Mouse (Mus musculus): Measurements from ENCODE around the gene Bcor. TPM values are rescaled to one million over a fixed set of nuclear protein-coding genes. Genes with fewer than 3 reads are reported as not detected.

Gene Bcor
- total RNA-seq, 1 experiment from 2014 or later: 42.0 TPM

GRCm38 (mm10) chrX:12132541-12133177 lies 27.5 kb downstream of the Bcor start:
- no peak for ATAC-seq (replicated peaks in 1 of 2; ENCODE audit: insufficient read depth in 1 of 2, low FRiP score in 2 of 2, low TSS enrichment in 1 of 2, low read depth in 1 of 2, poor library complexity in 2 of 2, severe bottlenecking in 2 of 2)

GRCm38 (mm10) chrX:12129828-12130809 lies 30.0 kb downstream of the Bcor start:
- no peak for ATAC-seq (replicated peaks in 1 of 2; ENCODE audit: insufficient read depth in 1 of 2, low FRiP score in 2 of 2, low TSS enrichment in 1 of 2, low read depth in 1 of 2, poor library complexity in 2 of 2, severe bottlenecking in 2 of 2)

GRCm38 (mm10) chrX:12129230-12129629 lies 30.9 kb downstream of the Bcor start:
- peak; percentile 53 to 79 for ATAC-seq (replicated peaks in 1 of 2; ENCODE audit: insufficient read depth in 1 of 2, low FRiP score in 2 of 2, low TSS enrichment in 1 of 2, low read depth in 1 of 2, poor library complexity in 2 of 2, severe bottlenecking in 2 of 2)

- peak in 1 of 2 experiments; percentile 13; a peak in 1 of 4 replicates for ATAC-seq (replicated peaks in 1 of 2; ENCODE audit: insufficient read depth in 1 of 2, low FRiP score in 2 of 2, low TSS enrichment in 1 of 2, low read depth in 1 of 2, poor library complexity in 2 of 2, severe bottlenecking in 2 of 2)
These were observed 31.7 kb downstream of the Bcor start for GRCm38 (mm10) chrX:12128165-12129083.

GRCm38 (mm10) chrX:12127799-12128164 lies 32.4 kb downstream of the Bcor start:
- no peak for ATAC-seq (replicated peaks in 1 of 2; ENCODE audit: insufficient read depth in 1 of 2, low FRiP score in 2 of 2, low TSS enrichment in 1 of 2, low read depth in 1 of 2, poor library complexity in 2 of 2, severe bottlenecking in 2 of 2)

GRCm38 (mm10) chrX:12127106-12127670 lies 33.0 kb downstream of the Bcor start:
- no peak for ATAC-seq (replicated peaks in 1 of 2; ENCODE audit: insufficient read depth in 1 of 2, low FRiP score in 2 of 2, low TSS enrichment in 1 of 2, low read depth in 1 of 2, poor library complexity in 2 of 2, severe bottlenecking in 2 of 2)

- ATAC-seq (replicated peaks in 1 of 2; ENCODE audit: insufficient read depth in 1 of 2, low FRiP score in 2 of 2, low TSS enrichment in 1 of 2, low read depth in 1 of 2, poor library complexity in 2 of 2, severe bottlenecking in 2 of 2): no peak
These were observed 33.6 kb downstream of the Bcor start for GRCm38 (mm10) chrX:12126408-12127105.

- ATAC-seq (replicated peaks in 1 of 2; ENCODE audit: insufficient read depth in 1 of 2, low FRiP score in 2 of 2, low TSS enrichment in 1 of 2, low read depth in 1 of 2, poor library complexity in 2 of 2, severe bottlenecking in 2 of 2): no peak
These were observed 35.6 kb downstream of the Bcor start for GRCm38 (mm10) chrX:12124571-12124970.

- ATAC-seq (replicated peaks in 1 of 2; ENCODE audit: insufficient read depth in 1 of 2, low FRiP score in 2 of 2, low TSS enrichment in 1 of 2, low read depth in 1 of 2, poor library complexity in 2 of 2, severe bottlenecking in 2 of 2): peak in 1 of 2 experiments; percentile 34; a peak in 1 of 4 replicates
These were observed 36.5 kb downstream of the Bcor start for GRCm38 (mm10) chrX:12123687-12124087.

GRCm38 (mm10) chrX:12122594-12123331 lies 37.4 kb downstream of the Bcor start:
- ATAC-seq (replicated peaks in 1 of 2; ENCODE audit: insufficient read depth in 1 of 2, low FRiP score in 2 of 2, low TSS enrichment in 1 of 2, low read depth in 1 of 2, poor library complexity in 2 of 2, severe bottlenecking in 2 of 2): peak; percentile 62 to 83

GRCm38 (mm10) chrX:12119476-12119875 lies 40.7 kb downstream of the Bcor start:
- ATAC-seq (replicated peaks in 1 of 2; ENCODE audit: insufficient read depth in 1 of 2, low FRiP score in 2 of 2, low TSS enrichment in 1 of 2, low read depth in 1 of 2, poor library complexity in 2 of 2, severe bottlenecking in 2 of 2): no peak

GRCm38 (mm10) chrX:12116128-12116527 lies 44.0 kb downstream of the Bcor start:
- no peak for ATAC-seq (replicated peaks in 1 of 2; ENCODE audit: insufficient read depth in 1 of 2, low FRiP score in 2 of 2, low TSS enrichment in 1 of 2, low read depth in 1 of 2, poor library complexity in 2 of 2, severe bottlenecking in 2 of 2)

GRCm38 (mm10) chrX:12112166-12112565 lies 48.0 kb downstream of the Bcor start:
- ATAC-seq (replicated peaks in 1 of 2; ENCODE audit: insufficient read depth in 1 of 2, low FRiP score in 2 of 2, low TSS enrichment in 1 of 2, low read depth in 1 of 2, poor library complexity in 2 of 2, severe bottlenecking in 2 of 2): no peak

GRCm38 (mm10) chrX:12110518-12110917 lies 49.6 kb downstream of the Bcor start:
- no peak for ATAC-seq (replicated peaks in 1 of 2; ENCODE audit: insufficient read depth in 1 of 2, low FRiP score in 2 of 2, low TSS enrichment in 1 of 2, low read depth in 1 of 2, poor library complexity in 2 of 2, severe bottlenecking in 2 of 2)

GRCm38 (mm10) chrX:12105358-12105757 lies 54.8 kb downstream of the Bcor start:
- no peak for ATAC-seq (replicated peaks in 1 of 2; ENCODE audit: insufficient read depth in 1 of 2, low FRiP score in 2 of 2, low TSS enrichment in 1 of 2, low read depth in 1 of 2, poor library complexity in 2 of 2, severe bottlenecking in 2 of 2)
